8 mouse cellular contexts compared by ENCODE assay signal in genomic region chr3:145408045-145408444, GRCm38 (mm10).
A peak's percentile ranks its signal among the peaks of the same experiment; 100 is the strongest.
DNase-seq lines count a peak whose midpoint lies in the region; TF ChIP-seq lines count a peak whose summit lies in the region.

No protein-coding gene starts in this region.

- no peak overlapping the region for H3K27ac ChIP-seq in gastrocnemius, adult 2 months
- no peak overlapping the region for H3K27ac ChIP-seq in testis, adult 2 months (ENCODE audit: control insufficient read depth, insufficient read depth, low read depth, low read length)

- TF ChIP-seq POLR2A in testis, adult 2 months (IDR thresholded peaks at IDR 0.05; ENCODE audit: control insufficient read depth, low read depth, low read length), result no peak

- intact Hi-C loops in gastrocnemius, adult 2 months (cut with DNase I), result no loop called here

- H3K4me3 ChIP-seq in gastrocnemius, adult 2 months, result no peak overlapping the region
- H3K4me3 ChIP-seq in testis, adult 2 months (ENCODE audit: control insufficient read depth, low read depth, low read length), result no peak overlapping the region

- TF ChIP-seq CTCF in gastrocnemius, adult 2 months (IDR thresholded peaks at IDR 0.05), result peak; percentile 58
- peak; percentile 56; the same call in 1 of the 2 replicates for TF ChIP-seq CTCF in testis, adult 2 months (IDR thresholded peaks at IDR 0.05; ENCODE audit: control insufficient read depth, insufficient read depth, insufficient replicate concordance, low read depth, low read length)

- H3K27me3 ChIP-seq in testis, adult 2 months (ENCODE audit: control insufficient read depth, insufficient read depth, low read length), result no peaks in the 10 kb centered on the region

- no peak for DNase-seq in gastrocnemius, adult 2 months
- DNase-seq in gastrocnemius, adult 8-10 months (ENCODE audit: low spot score in 2 of 2), result no peak
- DNase-seq in testis, postnatal 14 days (ENCODE audit: low spot score), result no peak
- peak; percentile 11 to 62 for DNase-seq in kidney, postnatal 36 days
- DNase-seq in thymus, postnatal 4 days, result peak; percentile 46
- no peak for DNase-seq in spleen, adult 18-20 months
- no peak for DNase-seq in urinary bladder, postnatal 25 days (ENCODE audit: low spot score)

- H3K36me3 ChIP-seq in testis, adult 2 months (ENCODE audit: control insufficient read depth, insufficient read depth, low read length), result no peaks in the 10 kb centered on the region

- H3K4me1 ChIP-seq in testis, adult 2 months (ENCODE audit: control insufficient read depth, insufficient read depth, low read length), result no peaks in the 10 kb centered on the region

Comparison
In these comparisons a context has a peak if more than half of its experiments do, and no peak if none do; other contexts are left out.
1. DNase-seq: peak in kidney, postnatal 36 days (2 of 2) and thymus, postnatal 4 days (single experiment); none in gastrocnemius, adult 2 months (single experiment), gastrocnemius, adult 8-10 months (0 of 2), testis, postnatal 14 days (single experiment), spleen, adult 18-20 months (0 of 2) and urinary bladder, postnatal 25 days (single experiment).